Mouse (Mus musculus): ENCODE results near the gene Ric8a.

The Ric8a gene

DNA sequence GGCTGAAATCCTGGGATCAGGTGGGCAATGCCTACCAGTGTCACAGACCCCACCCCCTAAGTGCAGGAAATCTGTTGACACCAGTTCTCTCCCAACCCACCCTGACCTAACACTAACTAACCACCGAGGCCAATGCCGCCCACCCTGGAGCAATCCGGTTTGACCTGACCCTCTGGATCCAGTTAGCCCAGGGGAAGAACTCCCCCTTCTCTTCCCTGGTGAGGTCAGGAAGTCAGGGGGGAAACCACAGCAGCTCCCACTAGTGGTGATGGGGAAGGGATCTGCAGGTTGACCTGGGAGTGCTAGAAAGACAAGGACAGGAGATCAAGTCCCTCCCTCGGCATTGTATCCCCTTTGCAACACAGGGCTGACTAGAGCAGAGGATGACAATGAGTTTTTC is 11.1 kb upstream of the Ric8a start:
- in situ Hi-C loops (cut with MboI; ENCODE audit: low sequenced_read_pairs): no loop called here

DNA sequence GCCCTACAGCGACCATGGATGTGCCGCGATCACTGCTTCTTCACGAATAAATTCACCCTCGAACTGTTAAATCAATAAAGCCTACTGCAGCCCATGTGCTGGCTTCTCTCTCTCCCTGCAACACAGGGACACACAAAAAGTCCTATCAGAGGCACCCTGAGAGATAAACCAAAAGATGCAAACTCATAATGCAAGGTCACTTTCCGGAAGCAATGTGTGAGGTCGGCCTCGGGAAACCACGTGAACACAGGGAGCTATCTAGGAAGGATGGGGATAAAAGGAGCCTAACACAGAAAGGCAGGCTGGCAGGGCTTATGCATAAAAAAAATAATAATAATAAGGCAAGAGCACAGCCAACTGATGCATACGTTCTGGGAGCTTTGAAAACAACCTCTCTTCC is 10.1 kb upstream of the Ric8a start:
- in situ Hi-C loops (cut with MboI; ENCODE audit: low sequenced_read_pairs): no loop called here

DNA sequence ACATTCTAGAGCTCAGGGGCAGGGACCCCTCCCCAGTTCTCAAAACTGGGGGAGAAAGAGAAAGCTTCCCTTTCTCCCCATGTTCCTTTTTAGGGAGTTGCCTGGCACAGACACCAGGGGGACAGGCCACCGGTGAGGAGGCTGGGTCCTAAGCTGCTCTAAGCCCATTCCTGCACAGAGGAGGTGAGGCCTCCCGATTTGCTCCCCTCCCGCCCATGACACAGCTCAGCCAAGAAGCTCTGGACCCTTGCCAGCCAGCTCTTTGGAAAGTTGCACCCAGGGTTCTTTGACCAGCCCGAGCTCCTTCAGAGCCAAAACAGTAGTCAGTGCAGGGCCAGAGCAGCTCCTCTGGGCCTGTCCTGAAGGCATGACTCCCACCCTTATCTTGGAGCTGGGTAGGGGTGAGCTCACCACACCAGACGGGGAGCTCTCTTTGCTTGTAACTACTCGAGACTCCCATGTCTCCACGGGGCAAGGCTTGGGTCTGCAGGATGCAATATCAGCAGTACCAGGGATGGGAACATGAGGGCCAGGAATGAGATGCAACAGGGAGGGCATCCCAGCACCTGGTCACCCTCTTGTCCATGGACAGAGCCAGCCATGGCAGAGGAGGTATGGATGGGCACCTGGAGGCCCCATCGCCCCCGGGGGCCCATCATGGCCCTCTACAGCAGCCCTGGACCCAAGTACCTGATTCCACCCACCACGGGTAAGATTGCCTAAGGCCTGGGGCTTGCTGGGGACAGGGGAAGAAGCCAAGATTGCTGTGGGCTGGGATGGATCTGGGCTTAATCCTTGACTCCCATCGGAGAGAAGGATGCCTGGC is 8.8 kb upstream of the Ric8a start, which contains the start of gene Odf3:
TSS of gene Odf3 (plus strand) at position 51 of the 826 bp plus-strand sequence.
- in situ Hi-C loops (cut with MboI; ENCODE audit: low sequenced_read_pairs): no loop called here

DNA sequence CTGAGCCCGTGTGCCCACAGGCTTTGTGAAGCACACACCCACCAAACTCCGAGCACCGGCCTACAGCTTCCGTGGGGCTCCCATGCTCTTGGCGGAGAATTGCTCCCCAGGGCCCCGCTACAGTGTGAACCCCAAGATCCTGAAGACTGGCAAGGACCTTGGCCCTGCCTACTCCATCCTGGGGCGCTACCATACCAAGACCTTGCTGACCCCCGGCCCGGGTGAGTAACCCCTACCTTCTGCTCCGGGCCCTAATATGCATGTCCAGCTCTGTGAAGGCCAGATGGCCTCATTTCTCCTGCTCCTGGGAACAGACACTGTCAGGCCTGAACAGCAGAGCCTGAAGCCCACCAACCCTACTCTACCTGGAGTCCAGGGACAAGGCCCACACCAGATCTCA is 8.2 kb upstream of the Ric8a start:
- in situ Hi-C loops (cut with MboI; ENCODE audit: low sequenced_read_pairs): no loop called here

DNA sequence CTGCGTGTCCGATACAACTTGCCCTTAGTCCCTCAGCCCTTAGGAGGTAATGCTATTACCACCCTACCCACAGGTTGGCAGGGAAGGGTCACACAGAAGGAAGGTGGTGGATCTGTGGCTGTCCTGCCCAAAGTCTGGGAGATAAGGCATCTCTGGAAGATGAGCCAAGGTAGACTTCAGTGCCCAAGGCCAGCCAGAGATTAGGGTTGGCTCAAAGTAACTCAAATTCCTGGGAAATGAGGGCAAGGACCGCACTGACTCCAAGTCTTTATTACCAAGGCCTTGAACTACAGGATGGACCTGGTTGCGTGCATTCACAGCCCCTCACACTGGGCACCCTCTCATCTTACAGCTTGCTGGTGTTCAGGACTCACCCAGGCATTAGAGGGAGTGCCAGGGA is 4.8 kb upstream of the Ric8a start:
- in situ Hi-C loops (cut with MboI; ENCODE audit: low sequenced_read_pairs): no loop called here

DNA sequence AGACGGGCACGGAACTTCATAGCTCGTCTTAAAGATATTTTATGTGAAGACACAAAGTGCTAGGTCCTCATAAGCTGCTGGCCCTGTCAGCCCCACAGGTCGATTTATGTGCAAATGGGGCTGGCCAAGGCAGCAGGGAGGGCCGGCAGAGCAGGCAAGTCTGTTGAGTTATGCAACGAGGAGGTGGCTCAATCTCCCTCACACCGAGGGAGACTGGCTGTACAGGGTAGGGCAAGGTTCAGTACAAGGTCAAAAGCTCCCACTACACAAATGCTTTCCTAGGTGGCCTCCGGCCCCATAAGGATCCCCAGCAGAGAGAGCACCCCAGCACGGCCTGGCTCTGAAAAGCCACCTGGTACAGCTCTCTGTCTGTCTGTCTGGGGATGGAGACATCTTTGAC is 3.4 kb upstream of the Ric8a start:
- in situ Hi-C loops (cut with MboI; ENCODE audit: low sequenced_read_pairs): no loop called here

DNA sequence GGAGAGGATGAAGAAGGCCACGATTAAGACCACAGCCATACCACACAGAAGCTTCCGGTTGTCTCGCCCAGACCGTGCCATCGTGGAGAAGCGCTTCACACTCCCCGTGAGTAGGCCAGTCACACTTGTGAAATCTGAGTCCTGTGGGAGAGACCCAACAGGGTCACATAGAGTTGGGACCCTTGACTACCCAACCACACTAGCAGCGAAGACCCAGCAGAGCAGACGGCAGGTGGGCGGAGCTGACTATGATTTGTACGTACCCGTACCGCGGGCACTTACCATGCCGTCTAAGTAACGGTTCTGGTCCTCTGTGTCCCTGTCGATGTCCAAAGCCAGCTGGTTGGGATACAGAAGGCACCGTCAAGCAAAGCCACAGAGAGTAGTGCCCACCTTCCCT is 2.3 kb upstream of the Ric8a start:
- in situ Hi-C loops (cut with MboI; ENCODE audit: low sequenced_read_pairs): no loop called here

DNA sequence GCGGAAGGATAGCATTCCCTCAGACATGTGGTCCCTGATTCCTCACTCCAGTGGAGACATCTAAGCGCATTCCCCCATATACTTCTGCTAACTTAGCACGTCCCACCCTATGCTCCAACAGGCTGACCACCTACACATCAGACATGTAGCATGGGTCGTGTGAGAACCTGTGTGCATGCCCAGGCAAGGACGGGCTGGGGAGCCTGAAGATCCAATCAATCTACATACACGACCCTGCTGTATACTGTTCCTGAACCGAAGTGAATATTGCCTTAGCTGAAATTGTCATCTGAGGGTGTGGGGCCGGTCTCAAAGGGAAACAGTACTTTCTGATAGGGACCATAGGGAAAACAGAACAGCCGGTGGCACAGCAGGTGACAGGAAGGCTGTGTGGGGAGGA is 1.6 kb upstream of the Ric8a start:
- in situ Hi-C loops (cut with MboI; ENCODE audit: low sequenced_read_pairs): no loop called here

DNA sequence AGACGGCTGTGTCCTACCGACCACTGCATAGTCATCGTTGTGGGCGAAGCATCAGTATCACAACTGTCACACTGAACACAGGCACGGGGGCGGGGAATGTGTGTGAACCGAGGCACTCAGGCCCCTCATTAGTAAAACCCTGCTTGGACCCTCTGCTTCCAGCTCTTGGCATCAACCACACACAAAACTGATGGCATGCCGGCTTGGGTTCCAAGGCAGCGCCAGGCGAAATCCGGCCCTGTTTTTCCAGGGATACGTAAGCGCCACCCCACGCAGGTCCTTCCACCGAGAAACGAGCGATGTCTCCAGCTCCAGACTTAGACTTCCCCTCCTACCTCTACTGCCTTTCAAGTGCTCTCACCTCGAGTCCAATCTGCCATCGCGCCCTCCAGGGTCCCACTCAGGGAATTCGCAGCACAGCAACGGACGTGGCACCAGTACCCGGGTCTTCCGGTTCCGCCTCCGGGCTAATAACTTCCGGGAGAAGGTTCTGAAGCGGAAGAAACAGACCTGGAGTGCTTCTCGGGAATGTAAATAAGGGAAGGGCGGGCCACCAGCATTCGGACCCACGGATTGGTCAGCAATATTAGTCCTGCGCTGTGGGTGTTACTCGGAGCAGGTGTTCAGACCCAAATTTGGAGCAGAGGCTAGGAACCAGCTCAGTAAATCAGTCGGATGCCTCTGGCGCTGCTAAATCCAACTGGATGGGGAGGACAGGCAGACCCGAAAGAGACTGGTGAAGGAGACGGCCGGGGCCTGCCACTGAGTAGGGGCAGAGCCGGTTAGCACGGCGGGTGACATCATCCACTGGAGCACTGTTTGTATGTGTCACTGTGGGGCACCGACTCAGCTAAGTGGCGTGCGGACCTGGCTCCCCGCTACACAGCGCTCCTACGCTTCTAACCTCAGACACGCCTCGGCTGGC is 635 bp upstream of the Ric8a start, which contains the start of gene Gm45785:
TSS of gene Gm45785 (minus strand) at position 472 of the 925 bp plus-strand sequence.
- in situ Hi-C loops (cut with MboI; ENCODE audit: low sequenced_read_pairs): no loop called here

DNA sequence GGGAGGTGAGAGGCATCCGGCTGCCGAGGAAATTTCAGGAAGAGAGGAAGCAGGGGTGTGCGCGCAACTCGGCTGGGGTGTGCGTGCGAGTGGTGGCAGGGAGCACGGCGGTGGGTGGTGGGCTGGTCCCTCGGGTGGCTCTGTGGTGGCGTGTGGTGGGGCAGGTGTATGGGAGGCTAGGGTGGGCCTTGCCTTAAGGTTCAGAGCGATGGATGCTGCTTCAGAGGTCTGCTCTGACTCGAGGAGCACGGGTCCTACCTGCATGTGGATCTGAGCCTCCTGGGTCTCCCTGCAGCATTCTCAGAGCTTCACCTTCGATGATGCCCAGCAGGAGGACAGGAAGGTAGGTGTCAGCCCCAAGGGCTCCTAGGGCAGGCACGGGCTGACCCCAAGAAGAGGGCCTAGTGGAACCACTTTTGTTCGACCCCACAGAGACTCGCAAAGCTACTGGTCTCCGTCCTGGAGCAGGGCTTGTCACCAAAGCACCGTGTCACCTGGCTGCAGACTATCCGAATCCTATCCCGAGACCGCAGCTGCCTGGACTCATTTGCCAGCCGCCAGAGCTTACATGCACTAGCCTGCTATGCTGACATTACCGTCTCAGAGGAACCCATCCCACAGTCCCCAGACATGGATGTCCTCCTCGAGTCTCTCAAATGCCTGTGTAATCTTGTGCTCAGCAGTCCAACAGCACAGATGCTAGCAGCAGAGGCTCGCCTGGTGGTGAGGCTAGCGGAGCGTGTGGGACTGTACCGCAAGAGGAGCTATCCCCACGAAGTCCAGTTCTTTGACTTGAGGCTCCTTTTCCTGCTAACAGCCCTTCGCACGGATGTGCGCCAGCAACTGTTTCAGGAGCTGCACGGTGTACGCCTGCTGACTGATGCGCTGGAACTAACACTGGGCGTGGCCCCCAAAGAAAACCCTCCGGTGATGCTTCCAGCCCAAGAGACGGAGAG is 1.1 kb downstream of the Ric8a start, which contains the start of gene Bet1l:
TSS of gene Bet1l (minus strand) at position 28 of the 956 bp plus-strand sequence.
- in situ Hi-C loops (cut with MboI; ENCODE audit: low sequenced_read_pairs): no loop called here

DNA sequence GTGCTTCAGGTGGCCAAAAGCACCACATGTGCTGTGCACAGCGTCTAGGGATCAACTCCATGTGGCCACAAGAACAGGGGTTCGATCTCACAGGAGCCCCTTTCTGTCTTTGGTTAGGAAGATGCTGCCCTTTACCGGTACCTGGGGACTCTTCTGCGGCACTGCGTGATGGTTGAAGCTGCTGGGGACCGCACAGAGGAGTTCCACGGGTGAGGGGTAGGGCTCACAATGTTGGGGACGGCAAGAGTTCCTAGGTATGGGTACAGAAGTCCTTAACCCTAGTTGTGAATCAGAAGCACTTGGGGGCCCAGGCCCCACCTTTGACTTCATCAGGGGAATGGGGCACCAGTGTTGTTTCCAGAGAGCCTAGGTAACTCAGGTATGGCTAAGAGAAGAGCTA is 2.0 kb downstream of the Ric8a start:
- in situ Hi-C loops (cut with MboI; ENCODE audit: low sequenced_read_pairs): no loop called here

DNA sequence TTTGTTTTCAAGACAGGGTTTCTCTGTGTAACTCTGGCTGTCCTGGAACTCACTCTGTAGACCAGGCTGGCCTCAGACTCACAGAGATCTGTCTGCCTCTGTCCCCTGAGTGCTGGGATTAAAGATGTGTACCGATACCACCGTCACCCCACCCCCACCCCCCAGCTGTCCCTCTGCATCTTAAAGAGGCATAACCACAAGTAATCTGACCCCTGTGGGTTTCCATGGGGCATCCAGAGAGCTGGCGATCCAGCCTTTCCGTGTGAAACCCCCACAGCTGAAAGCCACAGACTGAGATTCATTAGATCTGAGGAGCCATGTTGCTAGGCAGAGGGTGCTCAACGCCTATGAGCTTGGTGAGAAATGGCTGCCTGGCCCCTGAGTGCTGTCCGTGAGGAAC is 3.2 kb downstream of the Ric8a start:
- in situ Hi-C loops (cut with MboI; ENCODE audit: low sequenced_read_pairs): no loop called here

DNA sequence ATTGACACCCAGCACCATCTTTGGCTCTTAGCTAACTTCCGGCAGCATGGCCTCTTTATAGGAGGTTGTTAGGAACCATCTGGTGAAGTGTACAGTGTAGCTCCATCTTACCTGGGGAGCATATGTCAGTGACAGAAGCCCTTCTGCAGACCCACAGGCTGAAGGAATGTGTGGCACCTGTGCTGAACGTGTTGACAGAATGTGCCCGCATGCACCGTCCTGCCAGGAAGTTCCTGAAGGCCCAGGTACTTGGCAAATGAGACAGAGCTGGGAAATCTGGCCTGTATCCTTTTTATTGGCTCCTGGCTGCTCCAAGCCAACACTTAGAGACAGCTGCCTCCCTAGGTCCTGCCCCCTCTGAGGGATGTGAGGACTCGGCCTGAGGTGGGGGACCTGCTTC is 4.0 kb downstream of the Ric8a start:
- in situ Hi-C loops (cut with MboI; ENCODE audit: low sequenced_read_pairs): no loop called here

DNA sequence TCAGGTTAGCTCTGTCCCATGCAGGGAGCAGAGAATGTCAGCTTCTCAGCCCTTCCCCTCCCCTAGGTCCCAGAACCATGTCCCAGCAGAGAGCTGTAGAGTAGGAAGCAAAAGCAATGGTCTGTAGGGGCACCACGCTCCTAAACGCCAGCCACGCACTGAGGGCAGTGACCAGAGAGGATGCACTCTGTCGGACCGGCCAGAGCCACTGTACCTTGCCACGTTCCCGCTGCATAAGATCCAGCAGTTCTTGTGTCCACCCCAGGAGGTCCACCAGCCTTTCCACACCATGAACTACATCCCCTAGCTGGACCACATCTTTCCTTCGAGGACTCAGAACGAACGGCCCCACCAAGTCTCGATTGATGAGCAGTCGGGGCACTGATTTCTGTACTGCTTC is 8.0 kb downstream of the Ric8a start:
- in situ Hi-C loops (cut with MboI; ENCODE audit: low sequenced_read_pairs): no loop called here

DNA sequence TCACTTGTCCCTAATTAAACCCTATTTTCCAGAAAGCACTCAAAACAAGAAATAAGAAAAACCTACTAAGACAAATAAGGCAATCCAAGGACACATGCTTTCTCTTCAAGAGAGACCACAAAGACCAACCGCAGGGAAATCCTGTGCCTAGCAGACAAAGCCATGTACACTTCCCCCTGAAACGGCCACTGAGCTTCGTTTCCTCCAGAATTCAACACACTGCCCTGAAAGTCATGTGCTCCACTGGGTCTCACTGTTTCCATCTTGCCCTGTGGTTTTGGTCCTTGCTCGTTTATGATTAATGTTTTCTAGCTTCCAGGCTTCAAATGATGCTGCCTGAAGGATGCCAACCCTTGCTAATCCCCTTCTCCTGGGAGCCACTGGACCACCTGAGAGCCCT is 17.5 kb downstream of the Ric8a start:
- in situ Hi-C loops (cut with MboI; ENCODE audit: low sequenced_read_pairs): no loop called here

DNA sequence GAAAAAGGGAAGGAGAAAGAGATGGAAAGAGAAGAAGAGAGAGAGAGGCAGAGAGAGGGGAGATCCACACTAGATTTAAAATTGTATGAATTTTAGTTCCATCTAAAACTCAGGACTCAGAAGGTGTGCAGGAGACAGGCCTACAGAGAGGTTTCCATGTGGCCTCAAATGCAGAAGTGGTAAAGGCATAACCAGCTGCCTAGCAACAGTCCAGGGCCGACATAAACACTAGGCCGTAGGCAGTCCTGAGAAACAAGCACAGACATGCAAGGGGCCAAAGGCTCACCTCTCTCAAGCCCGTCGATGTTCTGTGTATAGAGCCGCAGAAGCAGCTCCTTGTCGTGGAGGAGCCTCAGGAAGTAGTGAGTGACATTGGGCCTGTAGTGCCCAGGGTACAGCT is 20.6 kb downstream of the Ric8a start:
- in situ Hi-C loops (cut with MboI; ENCODE audit: low sequenced_read_pairs): no loop called here

DNA sequence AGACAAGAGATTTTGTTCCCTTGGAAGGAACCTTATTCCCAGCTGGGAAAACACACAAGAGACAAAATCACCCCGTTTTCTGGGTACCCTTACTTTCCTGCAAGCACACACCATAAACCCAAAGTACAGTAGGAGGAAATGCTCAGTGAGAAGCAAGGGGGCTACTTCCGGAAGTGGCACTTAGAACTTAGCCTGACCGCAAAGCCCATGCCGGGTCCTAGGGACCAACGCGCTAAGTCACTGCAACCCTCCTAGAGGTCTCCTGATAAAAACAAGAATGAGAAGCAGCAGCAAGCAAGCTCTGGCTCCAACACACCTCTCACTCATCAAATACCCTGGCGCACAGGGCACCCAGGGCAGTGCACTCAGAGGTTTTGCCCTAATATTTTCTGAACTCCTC is 22.6 kb downstream of the Ric8a start:
- in situ Hi-C loops (cut with MboI; ENCODE audit: low sequenced_read_pairs): no loop called here

DNA sequence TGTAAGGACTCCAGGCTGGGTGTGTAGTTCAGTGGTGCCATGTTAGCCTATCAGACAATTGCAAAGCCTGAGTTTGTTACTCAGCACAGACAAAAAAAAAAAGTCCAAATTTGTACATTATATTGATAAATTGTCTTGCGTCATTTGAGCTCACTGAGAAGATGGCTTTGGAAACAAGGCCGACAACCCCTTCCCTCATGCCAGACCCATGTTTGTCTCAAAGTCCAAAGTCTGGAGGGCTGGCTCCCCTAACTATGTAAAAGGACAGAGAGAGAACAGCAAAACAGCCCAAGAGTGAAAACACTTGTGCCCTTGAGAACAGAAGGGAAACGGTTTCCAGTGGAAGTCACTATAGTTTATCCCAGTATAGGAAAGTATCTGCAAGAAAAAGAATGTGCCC is 23.7 kb downstream of the Ric8a start:
- in situ Hi-C loops (cut with MboI; ENCODE audit: low sequenced_read_pairs): no loop called here

DNA sequence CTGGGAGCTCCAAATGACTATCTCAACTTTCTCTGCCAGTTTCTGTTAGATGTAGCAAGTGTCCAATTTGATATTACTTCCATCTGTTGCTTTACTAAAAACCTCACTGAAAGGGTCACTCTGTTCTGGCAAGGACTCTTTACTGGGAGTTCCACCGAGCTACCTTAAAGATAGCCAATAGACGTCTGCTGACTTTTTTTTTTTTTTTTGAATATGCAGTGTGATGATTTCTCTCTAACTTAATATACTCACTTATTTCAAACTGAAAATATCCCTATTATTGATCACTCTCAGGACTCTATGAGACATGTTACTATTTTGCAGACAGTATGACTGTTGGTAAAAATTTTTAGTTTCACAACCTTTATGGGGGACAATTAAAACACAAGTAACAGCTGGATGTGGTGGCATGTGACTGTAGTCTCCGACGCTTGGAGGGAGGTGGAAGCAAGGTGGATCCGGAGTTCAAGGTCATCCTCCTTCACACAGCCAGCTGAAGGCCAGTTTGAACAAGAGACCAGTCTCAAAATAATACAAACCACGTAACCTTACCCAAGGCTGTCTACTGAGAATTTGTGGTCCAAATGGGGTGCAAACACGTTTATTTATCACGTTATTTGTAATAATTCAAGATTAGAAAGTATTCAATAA is 24.2 kb downstream of the Ric8a start:
- in situ Hi-C loops (cut with MboI; ENCODE audit: low sequenced_read_pairs): no loop called here
